Mouse (Mus musculus): ENCODE measurements around the gene Ceacam16.

Gene Ceacam16

DNA sequence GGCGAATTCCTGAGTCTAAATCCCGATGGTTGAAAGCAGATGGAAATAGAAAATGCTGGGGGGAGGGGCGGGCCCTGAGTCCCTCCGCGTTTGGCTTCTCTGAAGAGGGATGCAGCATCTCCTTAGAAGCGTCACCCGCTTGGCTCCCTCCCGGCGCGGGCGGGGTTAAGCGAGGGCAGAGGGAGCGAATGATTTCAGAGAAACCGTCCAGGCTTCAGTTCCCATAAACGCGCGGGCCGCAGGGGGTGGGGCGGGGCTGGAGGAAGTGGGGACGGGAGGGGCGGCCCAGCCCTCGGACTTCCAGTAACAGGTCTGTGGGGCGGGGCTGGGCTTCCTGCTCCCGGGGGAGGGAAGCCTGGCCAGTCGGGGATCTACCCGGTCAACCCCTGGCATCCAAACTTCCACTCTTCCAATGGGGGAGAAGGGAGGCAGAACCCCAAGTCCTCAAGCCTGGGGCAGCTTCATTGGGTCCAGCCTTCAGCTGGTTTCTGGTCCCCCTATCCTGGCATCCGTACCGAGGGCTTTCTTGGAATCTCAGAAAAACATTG lies 44.8 kb downstream of the Ceacam16 start:
- DNase-seq (ENCODE audit: low spot score): peak; percentile 77

DNA sequence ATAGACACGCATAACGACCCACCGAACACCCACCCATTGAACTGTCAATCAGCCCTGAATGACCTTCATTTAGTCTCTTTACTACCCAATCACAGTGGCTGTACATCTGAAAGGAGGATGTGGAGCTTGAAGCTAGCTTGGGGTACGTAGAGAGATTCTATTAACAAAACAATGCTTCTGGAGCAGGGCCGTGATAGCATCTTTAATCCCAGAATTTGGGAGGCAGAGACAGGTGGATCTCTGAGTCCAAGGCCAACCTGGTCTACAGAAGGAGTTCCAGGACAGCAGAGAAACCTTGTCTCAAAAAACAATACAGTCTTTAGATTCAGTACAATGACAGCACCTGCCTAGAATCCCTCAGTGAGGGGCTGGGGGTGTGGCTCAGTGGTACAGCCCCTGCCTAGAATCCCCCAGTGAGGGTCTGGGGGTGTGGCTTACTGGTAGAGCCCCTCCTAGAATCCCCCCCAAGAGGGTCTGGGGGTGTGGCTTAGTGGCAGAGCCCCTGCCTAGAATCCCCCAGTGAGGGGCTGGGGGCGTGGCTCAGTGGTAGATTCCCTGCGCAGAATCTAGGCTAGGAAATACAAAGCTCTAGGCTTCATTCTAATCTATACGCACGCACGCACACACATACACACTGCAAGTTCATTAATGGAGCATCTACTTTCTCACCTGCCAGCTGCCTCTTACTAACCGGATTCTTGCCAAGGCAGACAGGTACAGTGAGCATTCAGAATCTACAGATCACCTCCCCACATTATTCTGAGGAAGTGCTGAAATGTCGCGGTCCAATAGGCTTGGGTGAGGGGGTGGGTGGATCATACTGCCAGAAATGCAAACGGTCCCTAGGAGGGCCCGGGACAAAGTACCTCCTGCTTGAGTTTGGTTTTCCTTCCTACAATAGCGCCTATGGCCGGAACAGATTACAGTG lies 45.5 kb downstream of the Ceacam16 start:
- DNase-seq (ENCODE audit: low spot score): no peak

- no peak for DNase-seq (ENCODE audit: low spot score)
These were observed 47.4 kb downstream of the Ceacam16 start for GRCm38 (mm10) chr7:19813579-19814122.

DNA sequence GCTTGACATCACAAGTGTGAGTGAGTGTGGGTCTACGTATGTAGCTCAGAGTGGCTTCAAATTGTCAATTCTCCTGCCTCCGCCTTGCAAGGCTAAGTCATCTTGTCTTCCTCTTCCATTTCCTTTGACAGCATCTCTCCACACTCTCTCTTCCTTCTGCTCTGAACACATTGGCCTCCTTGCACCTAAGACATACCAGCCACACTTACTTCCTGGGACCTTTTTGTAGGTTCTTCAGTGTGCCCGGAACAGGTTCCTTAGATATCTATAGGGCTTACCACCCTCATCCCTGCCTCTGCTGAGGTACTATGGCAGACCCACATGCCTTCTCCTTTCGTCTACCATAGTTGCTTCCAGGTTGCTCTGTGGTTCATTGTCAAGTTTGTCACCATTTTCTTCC lies 47.9 kb downstream of the Ceacam16 start:
- no peak for DNase-seq (ENCODE audit: low spot score)

- peak; percentile 32 for DNase-seq (ENCODE audit: low spot score)
These were observed 50.0 kb downstream of the Ceacam16 start for GRCm38 (mm10) chr7:19811114-19811513.

DNA sequence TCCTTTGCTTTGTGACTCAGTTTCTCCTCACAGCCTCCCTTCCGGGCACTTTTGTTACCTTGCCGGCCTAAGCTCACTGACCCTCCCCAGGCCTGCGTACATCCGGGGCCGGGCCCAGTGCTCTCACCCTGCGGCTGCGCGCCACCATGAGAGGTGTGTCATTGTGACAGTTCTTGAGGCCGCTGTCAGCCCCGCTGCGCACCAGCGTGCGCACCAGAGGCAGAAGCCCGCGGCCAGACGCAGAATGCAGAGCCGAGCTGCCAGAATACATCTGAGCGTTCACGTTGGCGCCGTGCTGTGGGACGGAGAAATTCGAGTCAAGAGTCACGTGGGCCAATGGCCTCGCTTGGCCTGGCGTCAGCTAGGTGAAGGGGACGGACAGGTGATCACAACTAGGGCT lies 51.7 kb downstream of the Ceacam16 start:
- no peak for DNase-seq (ENCODE audit: low spot score)

GRCm38 (mm10) chr7:19806356-19806969 lies 54.6 kb downstream of the Ceacam16 start:
- no peak for DNase-seq (ENCODE audit: low spot score)

GRCm38 (mm10) chr7:19802995-19803394 lies 58.1 kb downstream of the Ceacam16 start:
- peak; percentile 73 for DNase-seq (ENCODE audit: low spot score)
